Mouse (Mus musculus): Measurements from ENCODE around the gene Rara. TPM values are rescaled to one million over a fixed set of nuclear protein-coding genes. Genes with fewer than 3 reads are reported as not detected.

Gene Rara
- polyA plus RNA-seq, 1 experiment, result 18.0 TPM

DNA sequence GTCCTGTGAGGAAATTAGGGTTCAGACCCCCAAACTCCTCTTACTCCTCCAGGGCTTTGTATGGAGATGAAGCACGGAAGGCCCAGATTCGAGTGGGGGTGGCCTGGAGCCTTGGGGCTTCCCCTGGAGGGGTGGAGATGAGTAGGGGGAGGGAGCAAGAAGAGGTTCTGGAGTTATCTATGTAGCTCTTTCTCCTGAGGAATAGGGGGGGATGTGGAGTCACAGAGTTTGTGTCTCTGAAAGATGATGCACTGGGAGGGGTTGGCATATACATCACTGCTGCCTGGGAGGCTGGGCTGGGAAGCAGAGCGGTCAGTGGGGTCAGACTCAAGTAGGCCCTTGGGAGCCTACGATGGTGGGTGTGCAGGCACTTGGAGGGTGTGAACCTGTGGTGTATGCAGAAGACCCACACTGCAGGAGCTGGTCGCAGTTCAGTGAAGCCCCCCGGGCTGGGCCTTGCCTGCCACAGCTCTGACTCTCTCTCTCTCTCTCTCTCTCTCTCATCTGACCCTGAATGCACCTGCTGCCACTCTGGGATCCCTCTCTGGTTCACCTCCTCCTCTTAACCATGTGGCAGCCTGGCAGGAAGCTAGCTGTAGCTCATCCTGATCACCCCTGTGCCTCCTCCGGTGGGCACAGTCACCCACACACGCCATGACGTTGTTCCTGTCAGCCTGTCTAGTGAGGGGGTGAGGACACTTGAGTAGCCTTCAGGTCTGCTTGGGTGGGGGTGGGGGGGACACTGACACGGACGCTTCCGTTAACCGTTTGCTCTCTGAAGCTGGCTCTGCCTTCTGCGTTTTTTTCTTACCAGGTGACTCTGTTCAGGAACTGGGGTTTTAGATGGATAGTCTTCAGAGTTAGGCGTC is 11.7 kb downstream of the Rara start:
- Histone ChIP-seq H3K27me3 (replicated peaks; ENCODE audit: control insufficient read depth, insufficient read depth, low read length) (no peaks in the 10 kb centered on the region), H3K36me3 (ENCODE audit: control insufficient read depth, insufficient read depth, low read length) (no peaks in the 10 kb centered on the region), H3K27ac (ENCODE audit: insufficient read depth, low read depth, low read length) (no peak overlapping the region), H3K4me1 (ENCODE audit: control insufficient read depth, insufficient read depth, low read length) (peaks cover 60% of the 10 kb centered on the region), H3K4me3 (ENCODE audit: insufficient read depth, low read depth, low read length) (peak overlapping the region; percentile 93; the same call in 1 of the 2 replicates)
- no peak for DNase-seq
- TF ChIP-seq CTCF (conservative IDR thresholded peaks at IDR 0.05; ENCODE audit: insufficient read depth, insufficient read length, low read depth, low read length), result no peak
- TF ChIP-seq POLR2A (IDR thresholded peaks at IDR 0.05; ENCODE audit: low read depth, low read length), result no peak
- 45% methylated on average over 15 of the region's 15 CpGs for WGBS

- H3K27me3 ChIP-seq (replicated peaks; ENCODE audit: control insufficient read depth, insufficient read depth, low read length), result no peaks in the 10 kb centered on the region
- TF ChIP-seq POLR2A (IDR thresholded peaks at IDR 0.05; ENCODE audit: low read depth, low read length), result no peak
- TF ChIP-seq CTCF (conservative IDR thresholded peaks at IDR 0.05; ENCODE audit: insufficient read depth, insufficient read length, low read depth, low read length), result no peak
- H3K36me3 ChIP-seq (ENCODE audit: control insufficient read depth, insufficient read depth, low read length), result no peaks in the 10 kb centered on the region
- WGBS, result 50% methylated on average over 11 of the region's 11 CpGs
- no peak overlapping the region for H3K27ac ChIP-seq (ENCODE audit: insufficient read depth, low read depth, low read length)
- no peak for DNase-seq
- H3K4me1 ChIP-seq (ENCODE audit: control insufficient read depth, insufficient read depth, low read length), result peaks cover 68% of the 10 kb centered on the region
- no peak overlapping the region; the same call in 1 of the 2 replicates for H3K4me3 ChIP-seq (ENCODE audit: insufficient read depth, low read depth, low read length)
Observed at GRCm38 (mm10) chr11:98939953-98940641, 12.5 kb downstream of the Rara start.

GRCm38 (mm10) chr11:98940776-98941175 is 13.2 kb downstream of the Rara start:
- no peaks in the 10 kb centered on the region for H3K27me3 ChIP-seq (replicated peaks; ENCODE audit: control insufficient read depth, insufficient read depth, low read length)
- DNase-seq, result peak; percentile 4
- WGBS, result 16% methylated on average over 3 of the region's 3 CpGs
- peak overlapping the region; percentile 52; the same call in 1 of the 2 replicates for H3K4me3 ChIP-seq (ENCODE audit: insufficient read depth, low read depth, low read length)
- TF ChIP-seq POLR2A (IDR thresholded peaks at IDR 0.05; ENCODE audit: low read depth, low read length), result no peak
- no peak for TF ChIP-seq CTCF (conservative IDR thresholded peaks at IDR 0.05; ENCODE audit: insufficient read depth, insufficient read length, low read depth, low read length)
- peaks cover 70% of the 10 kb centered on the region for H3K4me1 ChIP-seq (ENCODE audit: control insufficient read depth, insufficient read depth, low read length)
- H3K27ac ChIP-seq (ENCODE audit: insufficient read depth, low read depth, low read length), result peak overlapping the region; percentile 97
- no peaks in the 10 kb centered on the region for H3K36me3 ChIP-seq (ENCODE audit: control insufficient read depth, insufficient read depth, low read length)

DNA sequence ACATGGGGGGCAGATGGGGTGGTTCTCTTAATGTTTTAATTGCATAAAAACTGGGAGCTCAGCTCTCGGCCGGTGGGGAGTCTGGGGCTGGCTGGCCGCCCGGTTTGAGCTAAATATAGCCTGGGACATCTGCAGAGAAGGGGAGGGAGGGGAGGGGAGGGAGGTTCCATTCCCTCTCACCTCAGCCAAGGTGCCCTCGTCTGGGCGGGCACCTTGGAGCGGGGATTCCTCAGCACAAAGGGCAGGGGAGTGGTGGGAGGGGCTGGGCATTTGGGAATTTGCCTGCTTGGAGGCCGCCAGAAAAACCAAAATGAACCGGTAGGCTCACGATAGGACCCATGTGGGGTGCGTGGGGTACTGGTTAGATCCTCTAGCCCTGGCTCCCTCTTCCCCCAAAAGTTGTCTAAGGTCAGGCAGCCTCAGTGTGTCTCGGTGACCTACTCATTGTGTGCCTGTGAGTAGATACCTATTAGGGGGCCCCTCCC is 13.8 kb downstream of the Rara start:
- H3K4me3 ChIP-seq (ENCODE audit: insufficient read depth, low read depth, low read length), result peak overlapping the region; percentile 52
- DNase-seq, result peak; percentile 84
- H3K27ac ChIP-seq (ENCODE audit: insufficient read depth, low read depth, low read length), result peak overlapping the region; percentile 97
- TF ChIP-seq POLR2A (IDR thresholded peaks at IDR 0.05; ENCODE audit: low read depth, low read length), result no peak
- H3K27me3 ChIP-seq (replicated peaks; ENCODE audit: control insufficient read depth, insufficient read depth, low read length), result no peaks in the 10 kb centered on the region
- 2% methylated on average over 12 of the region's 12 CpGs for WGBS
- peaks cover 72% of the 10 kb centered on the region for H3K4me1 ChIP-seq (ENCODE audit: control insufficient read depth, insufficient read depth, low read length)
- H3K36me3 ChIP-seq (ENCODE audit: control insufficient read depth, insufficient read depth, low read length), result no peaks in the 10 kb centered on the region

GRCm38 (mm10) chr11:98941826-98942550 is 14.4 kb downstream of the Rara start:
- TF ChIP-seq POLR2A (IDR thresholded peaks at IDR 0.05; ENCODE audit: low read depth, low read length) (peak; percentile 9), CTCF (conservative IDR thresholded peaks at IDR 0.05; ENCODE audit: insufficient read depth, insufficient read length, low read depth, low read length) (no peak)
- Histone ChIP-seq H3K27ac (ENCODE audit: insufficient read depth, low read depth, low read length) (peak overlapping the region; percentile 97), H3K36me3 (ENCODE audit: control insufficient read depth, insufficient read depth, low read length) (no peaks in the 10 kb centered on the region), H3K4me3 (ENCODE audit: insufficient read depth, low read depth, low read length) (peak overlapping the region; percentile 52), H3K4me1 (ENCODE audit: control insufficient read depth, insufficient read depth, low read length) (peaks cover 67% of the 10 kb centered on the region), H3K27me3 (replicated peaks; ENCODE audit: control insufficient read depth, insufficient read depth, low read length) (no peaks in the 10 kb centered on the region)
- DNase-seq, result peak; percentile 91
- 6% methylated on average over 15 of the region's 15 CpGs for WGBS

- peaks cover 67% of the 10 kb centered on the region for H3K4me1 ChIP-seq (ENCODE audit: control insufficient read depth, insufficient read depth, low read length)
- no peak for DNase-seq
Observed at GRCm38 (mm10) chr11:98942555-98942922, 14.9 kb downstream of the Rara start.

More at GRCm38 (mm10) chr11:98942555-98942922, 14.9 kb downstream of the Rara start:
- H3K27me3 ChIP-seq (replicated peaks; ENCODE audit: control insufficient read depth, insufficient read depth, low read length), result no peaks in the 10 kb centered on the region
- TF ChIP-seq CTCF (conservative IDR thresholded peaks at IDR 0.05; ENCODE audit: insufficient read depth, insufficient read length, low read depth, low read length) (no peak), POLR2A (IDR thresholded peaks at IDR 0.05; ENCODE audit: low read depth, low read length) (no peak)
- H3K36me3 ChIP-seq (ENCODE audit: control insufficient read depth, insufficient read depth, low read length), result no peaks in the 10 kb centered on the region
- H3K27ac ChIP-seq (ENCODE audit: insufficient read depth, low read depth, low read length), result peak overlapping the region; percentile 97
- peak overlapping the region; percentile 25; the same call in 1 of the 2 replicates for H3K4me3 ChIP-seq (ENCODE audit: insufficient read depth, low read depth, low read length)
- WGBS, result 8% methylated on average over 3 of the region's 3 CpGs

Measured in kidney, adult 2 months (tissue).